Mouse (Mus musculus) liver, embryonic 14.5 days (tissue): Measurements from ENCODE around the gene Trmt10a. TPM values are rescaled to one million over a fixed set of nuclear protein-coding genes. Genes with fewer than 3 reads are reported as not detected.

ENCODE experiments used
- ATAC-seq: fragments of 200-750 bp; cut with Nextera tagmentation; 2 replicates; pipeline ENCODE4 v1.8.0; 2017; ENCODE audit warnings: moderate number of reproducible peaks, mild to moderate bottlenecking, moderate library complexity; ENCODE audit not compliant: insufficient read depth
- DNase-seq, 3 experiments: peaks; one replicate each; pipeline ENCODE4 v3.0.0-alpha.2; 2012 to 2013; ENCODE audit warnings: low read depth in 3 of 3, low spot score in 3 of 3
- H3K27ac ChIP-seq: fragments of 300-500 bp; sonication (generic); 2 replicates; pipeline ENCODE4 v1.5.1; 2014; ENCODE audit warnings: moderate library complexity, mild to moderate bottlenecking, control low read depth, inconsistent platforms
- H3K27me3 ChIP-seq: fragments of 300-500 bp; sonication (generic); 2 replicates; pipeline ENCODE4 v1.6.1; 2014; ENCODE audit warnings: mild to moderate bottlenecking, low read length, moderate library complexity; ENCODE audit not compliant: control insufficient read depth, insufficient read depth
- H3K36me3 ChIP-seq: fragments of 300-500 bp; sonication (generic); replicated peaks from 2 replicates; pipeline ENCODE4 v1.6.1; 2014; ENCODE audit warnings: low read depth; ENCODE audit not compliant: control insufficient read depth, insufficient read depth
- H3K4me1 ChIP-seq, 2 experiments: fragments of 200-500 bp in 1 of 2; fragments of 300-500 bp in 1 of 2; sonication (generic) in 1 of 2; replicated peaks; 2 replicates each; pipeline ENCODE4 v1.6.1; 2012 to 2014; ENCODE audit warnings: antibody characterized with exemption in 1 of 2, inconsistent platforms in 1 of 2, low read length in 1 of 2; ENCODE audit not compliant: control insufficient read depth in 2 of 2, insufficient read depth in 2 of 2
- H3K4me2 ChIP-seq: fragments of 300-500 bp; sonication (generic); 2 replicates; pipeline ENCODE4 v1.6.1; 2014; ENCODE audit warnings: low read depth, mild to moderate bottlenecking, control low read depth, moderate library complexity
- H3K4me3 ChIP-seq, 2 experiments: fragments of 200-500 bp in 1 of 2; fragments of 300-500 bp in 1 of 2; sonication (generic) in 1 of 2; 2 replicates each; pipeline ENCODE4 v1.5.1; 2012 to 2014; ENCODE audit warnings: low read depth in 2 of 2, low read length in 2 of 2, mild to moderate bottlenecking in 2 of 2, control low read depth in 1 of 2, inconsistent platforms in 1 of 2, moderate library complexity in 1 of 2; ENCODE audit not compliant: insufficient read depth in 1 of 2
- H3K9ac ChIP-seq: fragments of 300-500 bp; sonication (generic); replicated peaks from 2 replicates; pipeline ENCODE4 v1.6.1; 2014; ENCODE audit warnings: mild to moderate bottlenecking, control low read depth, moderate library complexity
- H3K9me3 ChIP-seq: fragments of 300-500 bp; sonication (generic); 2 replicates; pipeline ENCODE4 v1.6.1; 2016; ENCODE audit warnings: low read length, mixed read lengths; ENCODE audit not compliant: control insufficient read depth
- CTCF ChIP-seq: IDR thresholded peaks from 2 replicates; pipeline ENCODE4 v1.5.1; 2016; ENCODE audit warnings: antibody characterized with exemption, low read depth, control low read depth
- EP300 ChIP-seq: IDR thresholded peaks from 2 replicates; pipeline ENCODE4 v1.6.1; 2016; ENCODE audit warnings: antibody characterized with exemption, low read depth
- WGBS: fragments of 180-500 bp; shearing (Covaris S2); extraction: QIAGEN DNeasy Blood & Tissue Kit; methylation state at CpG from one replicate; pipeline ENCODE4 v1.1.7; 2014; ENCODE audit not compliant: insufficient replicate concordance; 5-methylcytosine and 5-hydroxymethylcytosine counted together
- polyA plus RNA-seq, 2 experiments: library from polyadenylated mRNA; depleted of rRNA in 1 of 2; stranded (reverse) in 1 of 2; unstranded in 1 of 2; fragments of >200 nt; fragmentation: Nextera tagmentation in 1 of 2; extraction: Ambion mirVana in 1 of 2; gene quantifications; 2 replicates each; pipeline versions ENCODE4 v1.2.1 to v1.2.3; 2012 to 2014

The Trmt10a gene
- polyA plus RNA-seq, 2 experiments, result 3.3 to 5.6 TPM

DNA sequence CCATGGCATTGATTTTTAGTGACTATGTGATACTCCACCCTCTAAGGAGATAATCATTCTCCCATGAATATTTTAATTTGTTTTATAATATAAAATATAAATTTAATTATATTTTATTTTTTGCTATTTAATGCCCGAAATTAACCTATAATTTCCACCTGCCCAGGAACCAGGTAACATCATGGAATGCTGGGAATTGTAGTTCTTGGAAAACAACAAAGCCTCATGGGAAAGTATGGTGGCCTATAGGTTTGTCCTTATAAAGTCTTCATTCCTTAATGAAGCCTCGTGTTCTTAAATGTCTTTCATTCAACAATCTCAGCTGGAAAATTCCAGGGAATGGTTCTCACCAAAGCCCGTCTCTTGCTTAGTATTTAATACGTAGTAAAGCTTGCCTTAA is 11.8 kb downstream of the Trmt10a start:
- Histone ChIP-seq H3K9ac (no peak overlapping the region), H3K27ac (no peak overlapping the region), H3K27me3 (no peaks in the 10 kb centered on the region), H3K36me3 (no peaks in the 10 kb centered on the region; the same call in 1 of the 2 replicates), H3K4me3 (no peak overlapping the region), H3K4me2 (no peak overlapping the region), H3K9me3 (no peaks in the 10 kb centered on the region), H3K4me1 (no peaks in the 10 kb centered on the region)
- TF ChIP-seq EP300 (no peak), CTCF (no peak)
- 71% methylated on average over 4 of the region's 4 CpGs for WGBS
- DNase-seq (no peak), ATAC-seq (no peak)

DNA sequence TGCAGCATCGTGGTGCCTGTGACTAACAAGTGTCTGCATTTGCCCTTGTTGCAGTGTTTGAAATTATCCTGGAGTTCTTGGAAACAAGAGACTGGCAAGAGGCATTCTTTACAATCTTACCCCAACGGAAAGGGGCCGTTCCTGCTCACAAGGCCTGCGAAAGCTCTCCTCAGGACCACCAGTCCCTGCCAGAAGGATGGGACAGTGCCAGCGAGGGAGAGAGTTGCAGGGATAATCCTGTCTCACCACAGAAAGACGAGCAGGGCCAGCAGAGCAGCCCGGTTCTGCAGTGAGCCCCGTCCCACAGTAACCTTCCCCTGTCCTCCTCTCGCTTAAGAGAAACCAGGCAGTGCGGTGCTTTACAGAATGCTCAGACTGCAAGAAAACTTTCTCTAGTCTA is 13.4 kb downstream of the Trmt10a start:
- Histone ChIP-seq H3K4me2 (no peak overlapping the region), H3K36me3 (no peaks in the 10 kb centered on the region; the same call in 1 of the 2 replicates), H3K27me3 (no peaks in the 10 kb centered on the region), H3K9me3 (no peaks in the 10 kb centered on the region), H3K4me1 (no peaks in the 10 kb centered on the region), H3K27ac (no peak overlapping the region), H3K4me3 (no peak overlapping the region), H3K9ac (no peak overlapping the region)
- no peak for ATAC-seq
- 77% methylated on average over 10 of the region's 10 CpGs for WGBS
- DNase-seq, result no peak
- TF ChIP-seq EP300 (no peak), CTCF (no peak)

DNA sequence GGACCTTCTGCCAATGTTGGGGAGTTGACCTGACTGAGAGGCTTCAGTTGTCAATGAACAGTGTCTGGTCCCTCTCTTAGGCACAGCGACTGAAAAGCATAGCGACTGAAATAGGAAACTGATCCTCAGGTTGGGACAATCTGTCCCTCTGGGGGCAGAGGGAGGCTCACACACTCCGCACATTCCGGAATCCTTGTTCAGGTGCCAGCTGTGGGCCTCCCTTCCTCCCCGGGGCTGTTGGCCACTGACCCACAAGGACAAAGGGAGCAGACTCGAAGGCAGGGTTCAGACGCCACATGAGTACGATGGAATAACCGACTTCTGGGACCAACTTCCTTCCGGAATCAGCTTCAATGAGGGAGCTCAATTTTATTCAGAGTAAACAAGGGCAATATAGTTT is 18.4 kb downstream of the Trmt10a start:
- Histone ChIP-seq H3K4me1 (no peaks in the 10 kb centered on the region), H3K4me2 (no peak overlapping the region), H3K9me3 (no peaks in the 10 kb centered on the region), H3K36me3 (no peaks in the 10 kb centered on the region), H3K4me3 (no peak overlapping the region), H3K27me3 (no peaks in the 10 kb centered on the region), H3K9ac (no peak overlapping the region), H3K27ac (no peak overlapping the region)
- ATAC-seq (no peak), DNase-seq (no peak)
- TF ChIP-seq CTCF (no peak), EP300 (no peak)
- WGBS, result 74% methylated on average over 10 of the region's 10 CpGs

DNA sequence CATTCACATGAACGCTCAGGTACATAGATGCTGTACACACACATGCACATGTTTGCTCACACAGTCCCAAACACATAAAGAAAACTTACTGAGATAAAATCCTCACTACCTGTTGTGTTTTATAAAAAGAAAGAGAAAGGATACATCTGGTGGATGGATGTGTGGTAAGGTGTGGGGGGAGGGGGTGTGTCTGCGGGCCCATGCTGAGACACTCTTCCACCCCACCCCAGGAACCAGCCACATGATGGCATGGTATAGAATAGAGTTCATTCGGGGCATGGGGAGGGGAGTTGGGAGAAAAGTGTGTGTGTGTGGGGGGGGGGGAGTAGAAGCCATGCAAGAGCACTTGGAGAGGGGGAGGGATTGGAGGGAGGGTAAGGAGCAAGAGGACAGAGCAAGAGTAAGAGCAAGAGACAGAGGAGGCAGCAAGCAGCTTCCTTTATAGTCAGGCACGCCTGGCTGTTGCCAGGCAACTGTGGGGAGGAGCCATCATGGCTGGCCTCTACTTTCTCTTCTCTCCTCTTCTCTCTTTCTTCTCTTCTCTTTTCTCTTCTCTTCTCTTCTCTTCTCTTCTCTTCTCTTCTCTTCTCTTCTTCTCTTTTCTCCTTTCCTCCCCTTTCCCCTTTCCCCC is 19.4 kb downstream of the Trmt10a start:
- WGBS, result 54% methylated on average over 4 of the region's 4 CpGs
- Histone ChIP-seq H3K27me3 (no peaks in the 10 kb centered on the region), H3K36me3 (no peaks in the 10 kb centered on the region), H3K9me3 (no peaks in the 10 kb centered on the region), H3K4me1 (no peaks in the 10 kb centered on the region), H3K9ac (no peak overlapping the region), H3K27ac (no peak overlapping the region), H3K4me2 (no peak overlapping the region), H3K4me3 (no peak overlapping the region)
- no peak for DNase-seq
- TF ChIP-seq EP300 (no peak), CTCF (no peak)
- no peak for ATAC-seq

DNA sequence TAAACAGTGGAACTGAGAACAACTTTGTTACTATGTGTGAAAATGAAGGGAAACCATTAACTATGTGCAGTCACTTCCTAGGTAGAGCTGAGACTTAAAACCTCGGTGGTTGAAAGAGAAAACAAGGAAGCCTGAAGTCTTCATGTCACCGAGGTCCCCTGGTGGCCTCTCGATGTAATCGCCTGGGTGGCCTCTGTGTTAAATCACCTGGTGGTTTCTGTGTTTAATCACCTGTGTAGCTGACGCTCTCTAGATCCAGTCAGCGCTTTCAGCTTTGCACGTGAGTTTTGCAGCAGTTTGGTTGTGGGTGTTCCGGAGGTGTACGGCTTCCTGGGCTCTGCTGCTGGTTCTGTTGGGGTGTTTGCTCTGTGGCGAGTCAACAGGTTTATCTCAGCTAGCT is 30.0 kb downstream of the Trmt10a start:
- Histone ChIP-seq H3K4me3 (no peak overlapping the region), H3K4me1 (no peaks in the 10 kb centered on the region), H3K36me3 (no peaks in the 10 kb centered on the region), H3K4me2 (no peak overlapping the region), H3K9ac (no peak overlapping the region), H3K9me3 (no peaks in the 10 kb centered on the region), H3K27me3 (no peaks in the 10 kb centered on the region), H3K27ac (no peak overlapping the region)
- 67% methylated on average over 10 of the region's 10 CpGs for WGBS
- ATAC-seq (no peak), DNase-seq (no peak)
- TF ChIP-seq CTCF (peak; percentile 25), EP300 (no peak)
